Mouse (Mus musculus) hindbrain, embryonic 15.5 days (tissue): ENCODE results near the gene Pcsk6. TPM values are rescaled to one million over a fixed set of nuclear protein-coding genes. Genes with fewer than 3 reads are reported as not detected.
"Not testable (repeated sequence)": the region's sequence is repeated elsewhere in the genome, so short reads cannot be mapped to it uniquely, and the experiment has no call there.

ENCODE experiments used
- ATAC-seq: fragments of 200-750 bp; cut with Nextera tagmentation; 2 replicates; pipeline ENCODE4 v1.8.0; 2017; ENCODE audit warnings: low read depth, moderate number of reproducible peaks, moderate TSS enrichment; ENCODE audit not compliant: low FRiP score
- H3K27ac ChIP-seq: fragments of 300-500 bp; sonication (generic); replicated peaks from 2 replicates; pipeline ENCODE4 v1.5.1; 2015; ENCODE audit warnings: mild to moderate bottlenecking, inconsistent platforms
- H3K27me3 ChIP-seq: fragments of 300-500 bp; sonication (generic); 2 replicates; pipeline ENCODE4 v1.6.1; 2015; ENCODE audit warnings: control low read depth, inconsistent platforms
- H3K36me3 ChIP-seq: fragments of 300-500 bp; sonication (generic); 2 replicates; pipeline ENCODE4 v1.6.1; 2015; ENCODE audit warnings: control low read depth, inconsistent platforms
- H3K4me1 ChIP-seq: fragments of 300-500 bp; sonication (generic); replicated peaks from 2 replicates; pipeline ENCODE4 v1.6.1; 2015; ENCODE audit warnings: control low read depth, inconsistent platforms
- H3K4me2 ChIP-seq: fragments of 300-500 bp; sonication (generic); 2 replicates; pipeline ENCODE4 v1.6.1; 2015; ENCODE audit warnings: moderate library complexity, mild to moderate bottlenecking, inconsistent platforms
- H3K4me3 ChIP-seq: fragments of 300-500 bp; sonication (generic); 2 replicates; pipeline ENCODE4 v1.5.1; 2015; ENCODE audit warnings: mild to moderate bottlenecking, inconsistent platforms
- H3K9ac ChIP-seq: fragments of 300-500 bp; sonication (generic); 2 replicates; pipeline ENCODE4 v1.6.1; 2015; ENCODE audit warnings: inconsistent platforms
- H3K9me3 ChIP-seq: fragments of 300-500 bp; sonication (generic); 2 replicates; pipeline ENCODE4 v1.6.1; 2016; ENCODE audit warnings: control low read depth, inconsistent platforms
- WGBS: fragments of 180-500 bp; shearing (Covaris S2); methylation state at CpG from one replicate; pipeline ENCODE4 v1.1.7; 2015; 5-methylcytosine and 5-hydroxymethylcytosine counted together
- polyA plus RNA-seq: library from polyadenylated mRNA; unstranded; fragments of >200 nt; fragmentation: Nextera tagmentation; extraction: Ambion mirVana; gene quantifications from 2 replicates; pipeline ENCODE4 v1.2.1, GENCODE M21; 2015

The Pcsk6 gene
- polyA plus RNA-seq, 1 experiment from 2014 or later, result 1.8 TPM

DNA sequence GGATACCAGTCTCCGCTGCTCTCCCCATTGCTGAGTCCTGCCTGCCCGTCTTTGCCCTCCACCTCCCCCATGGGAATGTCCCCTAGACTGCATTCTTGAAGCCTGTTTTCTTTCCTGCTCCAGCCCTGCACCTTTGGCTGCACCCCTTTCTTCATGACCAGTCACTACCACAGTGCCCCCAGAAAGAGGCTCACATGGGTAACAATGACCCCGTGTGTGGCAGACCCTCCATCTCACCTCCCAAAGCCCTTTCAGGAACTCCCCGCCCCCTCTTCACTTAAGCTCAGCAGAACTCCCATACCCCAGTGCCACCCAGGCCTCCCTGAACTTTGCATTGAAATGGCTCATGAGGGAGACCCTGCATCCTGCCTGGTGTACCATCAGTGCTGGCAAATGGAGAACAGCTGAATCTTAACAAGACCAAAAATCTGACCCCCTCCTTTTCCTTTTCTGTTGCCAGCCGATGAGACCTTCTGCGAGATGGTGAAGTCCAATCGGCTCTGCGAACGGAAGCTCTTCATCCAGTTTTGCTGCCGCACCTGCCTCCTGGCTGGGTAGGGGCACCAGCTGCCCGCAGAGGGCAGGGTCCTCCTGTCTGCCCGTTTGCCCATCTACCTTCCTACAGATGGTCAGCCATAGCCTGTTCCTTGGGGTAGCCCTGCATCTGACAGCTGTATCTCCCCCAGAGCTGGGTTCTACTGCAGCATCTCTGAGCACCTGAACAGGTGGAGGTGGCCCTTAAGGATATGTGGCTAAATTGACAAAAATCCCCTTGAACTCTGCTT, 187.1 kb downstream of the Pcsk6 start:
- no peak for ATAC-seq
- H3K9ac ChIP-seq, result no peak overlapping the region
- H3K27me3 ChIP-seq, result no peaks in the 10 kb centered on the region
- no peaks in the 10 kb centered on the region for H3K9me3 ChIP-seq
- no peak overlapping the region for H3K4me2 ChIP-seq
- no peak overlapping the region for H3K27ac ChIP-seq
- 84% methylated on average over 12 of the region's 12 CpGs for WGBS
- peaks cover 30% of the 10 kb centered on the region for H3K4me1 ChIP-seq
- H3K4me3 ChIP-seq, result no peak overlapping the region
- no peaks in the 10 kb centered on the region for H3K36me3 ChIP-seq

DNA sequence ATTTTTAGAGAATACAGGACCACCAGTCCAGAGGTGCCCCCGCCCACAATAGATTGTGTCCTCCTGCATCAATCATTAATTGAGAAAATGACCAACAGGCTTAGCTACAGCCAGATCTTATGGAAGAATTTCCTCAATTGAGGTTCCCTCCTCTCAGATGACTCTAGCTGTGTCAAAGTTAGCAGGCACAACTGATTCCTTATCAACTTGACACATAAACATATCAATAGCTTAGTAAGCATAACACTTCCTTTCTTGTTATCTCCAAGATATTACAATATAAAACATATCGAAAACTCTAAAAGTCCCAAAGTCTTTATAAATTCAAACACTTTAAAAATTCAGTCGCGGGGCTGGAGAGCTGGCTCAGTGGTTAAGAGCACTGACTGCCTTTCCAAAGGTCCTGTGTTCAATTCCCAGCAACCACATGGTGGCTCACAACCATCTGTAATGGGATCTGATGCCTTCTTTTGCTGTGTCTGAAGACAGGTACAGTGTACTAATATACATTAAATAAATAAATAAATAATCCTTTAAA, 192.5 kb downstream of the Pcsk6 start:
- ATAC-seq, result no peak
- Histone ChIP-seq H3K36me3 (no peaks in the 10 kb centered on the region), H3K27me3 (0 out of 2 replicates have a peak, but pooled peaks cover 5% of the 10 kb centered on the region), H3K9me3 (no peaks in the 10 kb centered on the region), H3K4me1 (no peaks in the 10 kb centered on the region), H3K4me3 (no peak overlapping the region), H3K9ac (no peak overlapping the region), H3K4me2 (no peak overlapping the region), H3K27ac (no peak overlapping the region)
- WGBS, result 89% methylated on average over 4 of the region's 4 CpGs

DNA sequence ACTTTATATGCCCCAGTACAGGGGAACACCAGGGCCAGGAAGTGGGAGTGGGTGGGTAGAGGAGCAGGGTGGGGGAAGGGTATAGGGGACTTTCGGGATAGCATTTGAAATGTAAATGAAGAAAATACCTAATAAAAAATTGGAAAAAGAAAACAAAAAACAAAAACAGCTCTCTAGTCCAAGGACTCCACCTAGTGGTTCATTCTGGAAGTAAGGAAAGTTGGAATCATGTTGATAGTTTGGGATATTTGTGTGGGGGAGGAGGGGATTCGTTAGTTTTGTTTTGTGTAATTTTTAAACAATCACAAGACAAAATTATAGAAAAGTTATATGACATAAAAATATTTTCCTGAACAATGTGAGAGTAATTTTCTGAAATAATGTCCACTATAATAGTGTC, 193.8 kb downstream of the Pcsk6 start:
- ATAC-seq, H3K4me2 ChIP-seq: not testable (repeated sequence)
- 15% methylated on average over 2 of the region's 2 CpGs for WGBS

DNA sequence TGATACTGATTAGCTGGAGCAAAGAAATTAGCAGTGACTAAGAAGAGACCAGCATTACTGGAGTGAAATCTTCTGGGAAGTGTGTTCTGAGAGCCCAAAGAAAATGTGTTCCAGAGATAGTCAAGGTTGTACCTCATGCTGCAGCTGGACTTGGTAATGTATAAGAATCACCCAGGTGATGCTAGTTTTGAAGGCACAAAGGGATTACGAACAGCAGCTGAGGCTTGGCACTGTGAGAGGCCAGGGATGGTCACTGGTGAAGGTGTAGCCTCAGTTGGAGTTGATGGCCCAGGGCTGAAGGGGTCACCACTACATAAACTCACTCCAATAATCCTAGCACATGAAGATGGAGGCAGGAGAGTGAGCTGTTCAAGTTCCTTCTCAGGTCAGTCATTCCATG, 197.2 kb downstream of the Pcsk6 start, which contains the start of gene Snrpa1:
Gene Snrpa1 (plus strand): TSS at position 301 of the 400 bp plus-strand sequence.
- H3K4me1 ChIP-seq, result peaks cover 20% of the 10 kb centered on the region
- no peak within 1 kb of the TSS for H3K27ac ChIP-seq
- H3K9ac ChIP-seq, result peak within 1 kb of the TSS; percentile 78; the same call in 1 of the 2 replicates
- H3K9me3 ChIP-seq, result no peaks in the 10 kb centered on the region
- WGBS, result 96% methylated on average over 1 of the region's 1 CpGs
- ATAC-seq, result no peak
- 0 out of 2 replicates have a peak, but pooled peaks cover 5% of the 10 kb centered on the region for H3K27me3 ChIP-seq
- peaks cover 11% of the 10 kb centered on the region for H3K36me3 ChIP-seq
- peak within 1 kb of the TSS; percentile 86 for H3K4me3 ChIP-seq
- H3K4me2 ChIP-seq, result peak within 1 kb of the TSS; percentile 89

More for the DNA sequence above, 193.8 kb downstream of the Pcsk6 start:
- not testable (repeated sequence) for H3K9ac ChIP-seq, H3K9me3 ChIP-seq, H3K27ac ChIP-seq, H3K4me1 ChIP-seq, H3K36me3 ChIP-seq, H3K27me3 ChIP-seq, H3K4me3 ChIP-seq

DNA sequence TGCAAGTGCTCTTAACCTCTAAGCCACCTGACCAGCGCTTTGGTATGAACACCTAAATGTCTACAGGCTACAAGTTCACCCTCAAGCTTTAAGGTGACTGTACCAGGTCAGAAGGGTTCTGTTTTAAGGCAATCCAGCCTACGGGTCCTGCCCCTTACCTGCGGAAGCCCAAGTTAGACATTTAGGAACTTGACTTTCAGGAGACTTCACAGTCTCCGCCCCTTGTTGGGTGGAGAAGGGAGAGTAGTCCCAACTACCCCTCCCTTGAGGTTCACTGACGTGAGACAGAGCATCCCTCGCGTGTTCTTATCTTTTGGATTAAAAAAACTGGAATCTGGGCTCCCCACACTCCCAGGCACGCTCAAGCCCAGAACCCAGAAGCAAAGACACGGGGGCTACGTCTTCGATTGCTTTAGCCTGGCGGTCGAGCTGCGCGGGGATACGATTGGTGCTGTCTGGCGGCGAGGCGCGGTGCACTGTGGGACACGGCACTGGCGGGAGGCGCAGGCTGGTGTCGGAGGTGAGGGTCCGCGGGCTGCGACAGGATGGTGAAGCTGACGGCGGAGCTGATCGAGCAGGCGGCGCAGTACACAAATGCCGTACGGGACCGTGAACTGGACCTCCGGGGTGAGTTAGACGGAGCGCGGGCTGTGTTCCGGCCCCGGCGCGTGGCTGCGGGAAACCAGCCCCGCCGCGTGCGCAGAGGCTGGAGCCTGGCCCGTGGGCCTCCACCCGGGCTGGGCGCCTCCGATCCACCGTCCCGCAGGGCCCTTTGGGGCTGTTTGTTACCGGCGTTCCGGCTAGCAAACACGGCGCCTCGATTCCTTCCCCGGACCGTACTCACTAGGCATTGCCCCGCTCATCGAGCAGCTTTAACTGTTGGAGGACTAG, 198.8 kb downstream of the Pcsk6 start:
- Histone ChIP-seq H3K9ac (peak overlapping the region; percentile 78), H3K9me3 (no peaks in the 10 kb centered on the region), H3K4me3 (peak overlapping the region; percentile 86), H3K36me3 (peaks cover 22% of the 10 kb centered on the region), H3K4me1 (peaks cover 20% of the 10 kb centered on the region), H3K4me2 (peak overlapping the region; percentile 89), H3K27me3 (0 out of 2 replicates have a peak, but pooled peaks cover 5% of the 10 kb centered on the region), H3K27ac (peak overlapping the region; percentile 76)
- ATAC-seq, result peak; percentile 94
- WGBS, result 1% methylated on average over 64 of the region's 64 CpGs

DNA sequence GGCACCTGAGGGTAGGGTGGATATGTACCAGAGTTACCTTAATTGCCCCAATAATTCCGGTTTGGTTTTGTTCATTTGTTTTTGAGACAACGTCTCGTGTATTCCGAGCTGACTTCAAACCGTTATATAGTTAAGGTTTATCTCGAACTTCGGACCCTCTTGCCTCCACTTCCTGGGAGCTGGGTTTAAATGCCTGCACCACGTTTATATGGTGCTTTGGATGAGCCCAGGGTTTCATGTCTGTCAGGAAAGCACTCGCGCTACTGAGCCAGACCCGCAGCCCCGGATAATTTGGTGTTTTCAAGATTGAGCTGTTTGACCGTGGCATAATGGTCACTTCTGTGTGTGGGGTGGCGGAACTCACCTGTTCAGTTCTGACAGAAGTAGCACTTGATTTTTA, 199.5 kb downstream of the Pcsk6 start:
- Histone ChIP-seq H3K4me3 (peak overlapping the region; percentile 86), H3K36me3 (peaks cover 28% of the 10 kb centered on the region), H3K4me2 (peak overlapping the region; percentile 89), H3K27me3 (0 out of 2 replicates have a peak, but pooled peaks cover 5% of the 10 kb centered on the region), H3K27ac (no peak overlapping the region), H3K9me3 (no peaks in the 10 kb centered on the region), H3K4me1 (peaks cover 20% of the 10 kb centered on the region), H3K9ac (peak overlapping the region; percentile 78)
- ATAC-seq, result no peak
- WGBS, result 2% methylated on average over 14 of the region's 14 CpGs

DNA sequence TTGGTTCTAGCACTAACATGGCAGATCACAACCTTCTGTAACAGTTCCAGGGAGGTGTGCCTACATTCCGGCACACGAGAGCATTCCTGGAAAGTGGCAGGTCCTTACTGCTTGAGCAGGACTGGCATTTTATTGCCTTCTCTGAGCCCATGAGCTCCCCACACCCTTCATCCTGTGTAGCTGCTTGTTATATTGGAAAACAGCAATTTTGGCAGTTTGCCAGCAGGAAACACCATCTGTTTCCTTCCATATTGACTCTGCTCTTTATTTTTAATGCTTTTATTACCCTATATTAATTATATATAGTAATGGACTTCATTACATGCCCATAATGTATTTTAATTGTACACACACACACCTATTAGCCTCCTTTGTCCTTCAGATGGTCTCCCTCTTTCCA, 214.9 kb downstream of the Pcsk6 start:
- Histone ChIP-seq H3K4me1 (peaks cover 22% of the 10 kb centered on the region), H3K9ac (no peak overlapping the region), H3K4me3 (no peak overlapping the region), H3K9me3 (no peaks in the 10 kb centered on the region), H3K27ac (no peak overlapping the region), H3K4me2 (no peak overlapping the region), H3K27me3 (no peaks in the 10 kb centered on the region), H3K36me3 (peaks cover 44% of the 10 kb centered on the region)
- ATAC-seq, result no peak
- 62% methylated on average over 2 of the region's 2 CpGs for WGBS

DNA sequence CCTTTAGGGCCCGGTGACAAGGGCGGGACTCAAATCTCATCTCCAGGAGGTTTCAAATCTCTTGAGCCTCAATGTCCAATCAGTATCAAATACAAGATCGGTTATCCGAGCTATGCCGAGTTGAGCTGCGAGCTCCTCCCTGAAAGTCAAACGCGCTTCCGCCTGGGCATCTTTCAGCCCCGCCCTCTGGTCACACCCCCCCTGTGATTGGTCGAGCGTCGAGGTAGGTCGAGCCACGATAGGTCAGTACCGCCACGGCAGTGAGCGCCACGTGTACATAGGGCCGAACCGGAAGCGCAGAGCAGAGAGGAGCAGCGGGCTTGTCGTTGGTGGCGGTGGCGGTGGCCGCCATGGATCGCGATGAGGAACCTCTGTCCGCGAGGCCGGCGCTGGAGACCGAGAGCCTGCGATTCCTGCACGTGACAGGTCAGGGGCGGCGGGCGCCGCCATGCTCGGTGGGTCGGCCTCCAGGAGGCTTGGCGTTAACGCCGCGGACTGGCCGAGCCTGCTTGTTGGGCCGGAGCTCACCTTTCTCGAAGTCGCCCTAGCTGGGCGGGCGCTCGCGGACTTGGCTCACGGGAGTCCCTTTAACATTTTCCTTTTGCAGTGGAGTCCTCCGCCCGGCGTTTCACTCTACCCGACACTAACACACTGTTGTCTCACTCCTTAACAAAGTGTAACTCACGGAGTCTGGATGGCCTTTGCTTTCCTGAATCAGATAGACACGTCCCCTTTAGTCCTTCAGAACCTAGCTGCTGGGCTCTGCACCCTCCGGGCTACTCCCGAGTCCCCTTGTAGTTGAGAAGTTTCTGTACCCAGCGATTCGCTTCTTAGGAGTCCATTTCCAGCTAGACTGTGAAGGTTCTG, 218.1 kb downstream of the Pcsk6 start, which contains the start of gene Selenos:
Gene Selenos (plus strand): TSS at position 286 of the 867 bp plus-strand sequence.
- no peaks in the 10 kb centered on the region for H3K9me3 ChIP-seq
- H3K36me3 ChIP-seq, result peaks cover 38% of the 10 kb centered on the region
- H3K9ac ChIP-seq, result peak within 1 kb of the TSS; percentile 53
- peak within 1 kb of the TSS; percentile 74 for H3K4me2 ChIP-seq
- H3K27me3 ChIP-seq, result no peaks in the 10 kb centered on the region
- peaks cover 26% of the 10 kb centered on the region for H3K4me1 ChIP-seq
- WGBS, result under 1% methylated on average over 62 of the region's 65 CpGs
- H3K4me3 ChIP-seq, result peak within 1 kb of the TSS; percentile 60
- peak; percentile 100 for ATAC-seq
- peak within 1 kb of the TSS; percentile 83 for H3K27ac ChIP-seq

DNA sequence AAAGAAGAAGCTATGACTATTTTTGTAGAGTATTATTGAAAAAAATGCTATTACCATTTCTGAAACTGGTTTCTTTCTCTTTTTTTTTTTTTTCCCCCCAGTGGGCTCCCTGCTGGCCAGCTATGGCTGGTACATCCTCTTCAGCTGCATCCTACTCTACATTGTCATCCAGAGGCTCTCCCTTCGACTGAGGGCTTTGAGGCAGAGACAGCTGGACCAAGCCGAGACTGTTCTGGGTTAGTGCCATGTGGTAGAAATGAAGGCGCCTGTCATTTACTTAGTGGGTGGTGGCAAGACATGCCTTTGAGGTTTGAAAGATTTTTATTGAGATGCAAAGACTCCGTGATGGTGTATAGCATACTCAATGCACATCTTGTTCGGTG, 218.7 kb downstream of the Pcsk6 start:
- peak overlapping the region; percentile 53 for H3K9ac ChIP-seq
- H3K27me3 ChIP-seq, result no peaks in the 10 kb centered on the region
- 34% methylated on average over 5 of the region's 5 CpGs for WGBS
- no peak for ATAC-seq
- peaks cover 26% of the 10 kb centered on the region for H3K4me1 ChIP-seq
- peak overlapping the region; percentile 76 for H3K27ac ChIP-seq
- H3K9me3 ChIP-seq, result no peaks in the 10 kb centered on the region
- peak overlapping the region; percentile 74 for H3K4me2 ChIP-seq
- peaks cover 38% of the 10 kb centered on the region for H3K36me3 ChIP-seq
- peak overlapping the region; percentile 60 for H3K4me3 ChIP-seq

DNA sequence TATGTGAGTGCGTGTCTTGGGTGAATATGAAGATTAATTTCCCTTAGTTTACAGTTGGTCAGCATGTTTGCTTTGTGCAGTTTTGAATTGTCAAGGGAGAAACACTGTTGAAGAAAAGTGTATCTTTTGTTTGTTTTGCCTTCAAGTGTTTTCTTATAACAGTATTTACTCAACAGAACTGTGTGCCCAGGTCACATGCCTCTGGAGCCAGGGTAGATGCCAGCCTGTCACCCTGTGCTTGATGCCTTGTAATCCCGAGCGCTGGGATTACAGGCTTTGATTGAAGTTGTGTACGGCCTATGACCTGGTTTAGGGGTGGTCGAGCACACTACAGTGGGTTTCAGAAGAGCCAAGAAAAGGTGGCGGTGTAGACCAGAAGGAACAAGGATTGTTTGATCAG, 222.2 kb downstream of the Pcsk6 start:
- Histone ChIP-seq H3K27me3 (no peaks in the 10 kb centered on the region), H3K27ac (no peak overlapping the region), H3K36me3 (peaks cover 59% of the 10 kb centered on the region), H3K9me3 (no peaks in the 10 kb centered on the region), H3K4me2 (no peak overlapping the region), H3K4me3 (no peak overlapping the region), H3K9ac (no peak overlapping the region), H3K4me1 (peaks cover 21% of the 10 kb centered on the region)
- ATAC-seq, result no peak
- 91% methylated on average over 6 of the region's 6 CpGs for WGBS

DNA sequence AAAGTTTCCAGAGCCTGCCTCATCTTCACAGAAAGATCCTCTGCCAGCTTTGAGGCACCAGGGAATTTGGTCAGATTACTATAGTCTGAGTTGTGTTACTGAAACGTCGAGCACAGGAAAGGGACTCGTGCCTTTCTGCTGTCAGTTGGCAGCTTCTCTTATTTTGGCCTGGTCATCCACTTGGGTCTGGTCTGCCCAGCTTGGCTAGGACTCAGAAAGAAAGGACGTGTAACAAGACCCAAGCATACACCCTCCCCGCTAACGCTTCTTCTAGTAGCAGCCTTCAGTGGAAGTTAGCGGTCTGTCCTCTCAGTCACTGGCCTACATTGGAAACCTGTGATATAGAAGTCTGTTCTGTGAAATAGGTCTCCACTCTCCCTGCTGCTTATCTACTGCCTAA, 223.0 kb downstream of the Pcsk6 start:
- H3K27me3 ChIP-seq, result no peaks in the 10 kb centered on the region
- peaks cover 19% of the 10 kb centered on the region for H3K4me1 ChIP-seq
- no peak overlapping the region for H3K4me3 ChIP-seq
- 84% methylated on average over 7 of the region's 7 CpGs for WGBS
- no peak overlapping the region for H3K4me2 ChIP-seq
- no peak for ATAC-seq
- H3K9ac ChIP-seq, result no peak overlapping the region
- H3K9me3 ChIP-seq, result no peaks in the 10 kb centered on the region
- H3K27ac ChIP-seq, result no peak overlapping the region
- H3K36me3 ChIP-seq, result peaks cover 66% of the 10 kb centered on the region
